Mouse (Mus musculus): ENCODE measurements around the gene Chrnb1. TPM values are rescaled to one million over a fixed set of nuclear protein-coding genes. Genes with fewer than 3 reads are reported as not detected.

Chrnb1 gene
- total RNA-seq, 2 experiments from 2014 or later = 29.2 to 33.1 TPM

DNA sequence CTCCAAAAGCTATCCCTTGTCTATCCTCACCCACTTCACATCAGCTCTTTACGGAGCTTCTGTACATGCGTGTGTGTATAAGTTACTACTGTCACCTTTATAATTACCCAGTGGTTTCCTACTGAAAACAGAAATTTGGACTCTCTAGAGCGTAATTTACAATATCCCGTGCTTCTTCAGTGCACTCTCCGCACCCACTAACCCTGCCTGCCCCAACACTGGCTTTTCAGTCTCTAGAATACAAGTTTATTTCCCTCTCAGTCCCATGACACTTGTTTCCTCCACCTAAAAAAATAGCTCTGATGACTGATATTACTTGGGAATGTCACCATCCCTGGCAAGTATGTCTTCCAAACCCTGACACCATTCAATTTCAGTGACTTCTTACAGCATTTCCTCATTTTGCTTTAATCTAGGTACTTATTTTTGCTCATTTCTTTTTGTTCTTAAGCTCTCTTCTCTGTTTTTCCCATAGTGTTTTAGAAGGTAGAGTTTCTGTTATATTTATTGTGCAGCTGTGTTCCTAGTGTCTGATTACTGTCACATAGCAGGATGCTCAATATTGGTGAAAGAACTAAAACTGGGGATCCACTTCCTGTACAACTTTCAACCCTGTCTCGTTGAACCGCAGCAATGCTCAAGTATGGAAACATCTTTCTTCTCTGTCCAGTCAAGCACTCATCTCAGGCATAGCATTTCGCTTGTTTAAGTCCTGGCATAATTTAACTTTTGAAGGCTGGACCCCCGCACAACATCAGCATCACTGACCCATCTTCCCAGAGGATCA lies 38.2 kb downstream of the Chrnb1 start:
- intact Hi-C loops (cut with DNase I) = loop anchor here (2.0 kb wide), 1 partner anchor 75 kb away; the partner anchor contains the start of gene Senp3
- DNase-seq = no peak

DNA sequence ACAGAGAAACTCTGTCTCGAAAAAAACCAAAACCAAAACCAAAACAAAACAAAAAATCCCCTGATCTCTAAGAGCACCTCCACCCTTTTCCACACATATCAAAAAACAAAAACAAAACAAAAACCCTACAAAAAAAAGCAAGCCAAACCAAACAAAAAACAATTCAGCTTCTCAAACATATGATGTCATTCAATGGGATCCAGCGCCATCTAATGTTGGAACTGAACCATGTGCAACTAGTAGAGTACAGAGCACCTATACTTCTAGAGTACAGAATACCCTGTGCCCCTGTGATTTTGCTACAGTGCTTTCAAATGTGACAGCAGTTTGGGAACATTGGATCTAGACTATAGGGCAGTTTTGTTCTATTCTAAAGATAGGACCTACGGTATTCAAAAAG lies 41.0 kb downstream of the Chrnb1 start:
- intact Hi-C loops (cut with DNase I) = loop anchor here (5.0 kb wide), 1 partner anchor 47 kb away; no protein-coding TSS in a partner anchor
- no peak for DNase-seq

- DNase-seq = no peak
- intact Hi-C loops (cut with DNase I) = loop anchor here (5.0 kb wide), 1 partner anchor 47 kb away; no protein-coding TSS in a partner anchor
Measured at GRCm38 (mm10) chr11:69754233-69754632, 41.5 kb downstream of the Chrnb1 start.

DNA sequence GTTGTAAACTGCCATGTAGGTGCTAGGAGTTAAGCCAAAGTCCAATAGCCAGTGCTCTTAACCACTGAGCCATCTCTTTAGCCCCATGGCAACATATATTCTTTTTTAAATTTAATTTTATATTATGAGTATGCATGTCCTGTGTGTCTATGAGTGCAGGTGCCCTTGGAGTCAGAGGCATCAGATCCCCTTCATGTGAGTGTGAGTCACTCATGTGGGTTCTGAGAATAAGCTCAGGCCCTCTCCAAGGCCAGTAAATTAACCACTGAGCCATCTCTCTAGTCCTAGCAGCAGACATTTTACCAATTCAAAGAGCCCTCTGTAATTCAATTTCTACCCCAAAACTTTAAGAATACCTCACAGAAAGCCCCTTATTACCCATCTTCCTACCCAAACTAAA lies 43.1 kb downstream of the Chrnb1 start:
- no peak for DNase-seq
- intact Hi-C loops (cut with DNase I) = loop anchor here (5.0 kb wide), 1 partner anchor 45 kb away; no protein-coding TSS in a partner anchor

GRCm38 (mm10) chr11:69751635-69752034 lies 44.1 kb downstream of the Chrnb1 start:
- intact Hi-C loops (cut with DNase I) = loop anchor here (5.0 kb wide), 1 partner anchor 44 kb away; no protein-coding TSS in a partner anchor
- no peak for DNase-seq

Other genes with a start within 250 kb of the Chrnb1 start
- gene Dnah2, start 246.8 kb downstream of the Chrnb1 start, total RNA-seq (2021) = under 1 TPM; 0.13 to 0.27 TPM
- under 1 TPM; 0.23 to 0.62 TPM for gene Efnb3, start 235.7 kb downstream of the Chrnb1 start, total RNA-seq (2021)
- 1 to 10 TPM; 2.6 to 2.8 TPM for gene Wrap53, start 215.7 kb downstream of the Chrnb1 start, total RNA-seq (2021)
- gene Trp53, start 215.6 kb downstream of the Chrnb1 start, total RNA-seq (2021) = 10 to 100 TPM; 10.7 to 15.8 TPM
- gene Atp1b2, start 190.0 kb downstream of the Chrnb1 start, total RNA-seq (2021) = 100 to 1,000 TPM; 380 to 461 TPM
- not detected for gene Shbg, start 178.0 kb downstream of the Chrnb1 start, total RNA-seq (2021)
- gene Sat2, start 173.9 kb downstream of the Chrnb1 start, total RNA-seq (2021) = 1 to 10 TPM; 3.0 to 3.2 TPM
- gene Fxr2, start 163.0 kb downstream of the Chrnb1 start, total RNA-seq (2021) = 10 to 100 TPM; 77.7 to 91.9 TPM
- gene Sox15, start 140.6 kb downstream of the Chrnb1 start, total RNA-seq (2021) = not detected
- 1 to 10 TPM; 8.0 to 8.3 TPM for gene Mpdu1, start 133.3 kb downstream of the Chrnb1 start, total RNA-seq (2021)
- gene Cd68, start 129.8 kb downstream of the Chrnb1 start, total RNA-seq (2021) = 1 to 10 TPM; 2.6 to 3.2 TPM
- 100 to 1,000 TPM in 1 of 2 experiments, 10 to 100 TPM in 1; 74.1 to 103 TPM for gene Eif4a1, start 123.5 kb downstream of the Chrnb1 start, total RNA-seq (2021)
- gene Senp3, start 113.9 kb downstream of the Chrnb1 start, total RNA-seq (2021) = 10 to 100 TPM; 22.7 TPM
- under 1 TPM; 0.39 to 0.92 TPM for gene Tnfsf13, start 110.2 kb downstream of the Chrnb1 start, total RNA-seq (2021)
- gene Tnfsf12, start 100.1 kb downstream of the Chrnb1 start, total RNA-seq (2021) = 10 to 100 TPM in 1 of 2 experiments, 1 to 10 TPM in 1; 8.6 to 10.4 TPM
- 1 to 10 TPM; 1.3 to 1.5 TPM for gene Tnfsfm13, start 99.8 kb downstream of the Chrnb1 start, total RNA-seq (2021)
- gene Polr2a, start 37.3 kb downstream of the Chrnb1 start, total RNA-seq (2021) = 10 to 100 TPM; 28.7 to 29.2 TPM
- not detected for gene Slc35g3, start 34.0 kb downstream of the Chrnb1 start, total RNA-seq (2021)
- 10 to 100 TPM; 24.3 to 26.2 TPM for gene Zbtb4, start 30.0 kb downstream of the Chrnb1 start, total RNA-seq (2021)
- gene Fgf11, start 5.9 kb upstream of the Chrnb1 start, total RNA-seq (2021) = 1 to 10 TPM; 4.6 to 4.8 TPM
- gene Tmem102, start 9.7 kb upstream of the Chrnb1 start, total RNA-seq (2021) = under 1 TPM; 0.12 to 0.20 TPM
- gene Gm39566, start 19.4 kb upstream of the Chrnb1 start, total RNA-seq (2021) = not detected
- gene Spem2, start 22.5 kb upstream of the Chrnb1 start, total RNA-seq (2021) = not detected
- gene Spem1, start 26.2 kb upstream of the Chrnb1 start, total RNA-seq (2021) = not detected
- gene Nlgn2, start 41.8 kb upstream of the Chrnb1 start, total RNA-seq (2021) = 1 to 10 TPM; 2.4 to 2.9 TPM
- 100 to 1,000 TPM; 104 to 140 TPM for gene Tmem256, start 42.6 kb upstream of the Chrnb1 start, total RNA-seq (2021)
- 10 to 100 TPM; 10.6 to 11.2 TPM for gene Plscr3, start 50.4 kb upstream of the Chrnb1 start, total RNA-seq (2021)
- not detected for gene Tnk1, start 62.8 kb upstream of the Chrnb1 start, total RNA-seq (2021)
- not detected for gene Tmem95, start 82.1 kb upstream of the Chrnb1 start, total RNA-seq (2021)
- 1 to 10 TPM; 1.3 to 1.5 TPM for gene Kctd11, start 85.5 kb upstream of the Chrnb1 start, total RNA-seq (2021)
- gene Acap1, start 99.6 kb upstream of the Chrnb1 start, total RNA-seq (2021) = 1 to 10 TPM in 1 of 2 experiments, under 1 TPM in 1; 0.27 to 1.1 TPM
- under 1 TPM in 1 of 2 experiments, not detected in 1; 0.59 TPM for gene 2810408A11Rik, start 105.0 kb upstream of the Chrnb1 start, total RNA-seq (2021)
- 10 to 100 TPM; 22.9 to 23.1 TPM for gene Neurl4, start 105.1 kb upstream of the Chrnb1 start, total RNA-seq (2021)
- 10 to 100 TPM; 33.9 to 42.5 TPM for gene Gps2, start 117.9 kb upstream of the Chrnb1 start, total RNA-seq (2021)
- gene Eif5a, start 126.0 kb upstream of the Chrnb1 start, total RNA-seq (2021) = 100 to 1,000 TPM; 402 to 432 TPM
- gene Ybx2, start 139.9 kb upstream of the Chrnb1 start, total RNA-seq (2021) = 10 to 100 TPM in 1 of 2 experiments, 1 to 10 TPM in 1; 5.4 to 10.6 TPM
- 100 to 1,000 TPM; 382 to 407 TPM for gene Slc2a4, start 152.2 kb upstream of the Chrnb1 start, total RNA-seq (2021)
- gene Cldn7, start 168.8 kb upstream of the Chrnb1 start, total RNA-seq (2021) = not detected
- gene Ctdnep1, start 185.2 kb upstream of the Chrnb1 start, total RNA-seq (2021) = 100 to 1,000 TPM; 171 to 246 TPM
- 10 to 100 TPM; 29.0 to 34.6 TPM for gene Elp5, start 186.6 kb upstream of the Chrnb1 start, total RNA-seq (2021)
- gene Gabarap, start 195.2 kb upstream of the Chrnb1 start, total RNA-seq (2021) = 100 to 1,000 TPM; 142 to 178 TPM
- gene Phf23, start 199.8 kb upstream of the Chrnb1 start, total RNA-seq (2021) = 10 to 100 TPM; 12.6 to 16.5 TPM
- gene Dvl2, start 204.7 kb upstream of the Chrnb1 start, total RNA-seq (2021) = 1 to 10 TPM; 3.3 to 4.6 TPM
- 100 to 1,000 TPM; 320 to 384 TPM for gene Acadvl, start 219.5 kb upstream of the Chrnb1 start, total RNA-seq (2021)
- 1 to 10 TPM; 4.9 to 6.5 TPM for gene Dlg4, start 221.0 kb upstream of the Chrnb1 start, total RNA-seq (2021)